Mouse (Mus musculus) CH12.LX (cell line): Measurements from ENCODE around the gene Golim4. TPM values are rescaled to one million over a fixed set of nuclear protein-coding genes. Genes with fewer than 3 reads are reported as not detected.
A peak's percentile ranks its signal among the peaks of the same experiment; 100 is the strongest.

Experiments used
- DNase-seq: peaks from one replicate; pipeline ENCODE4 v3.0.0-alpha.2; 2013; ENCODE audit errors: extremely low read depth
- H3K27ac ChIP-seq: 2 replicates; pipeline ENCODE4 v1.5.1; 2012; ENCODE audit warnings: low read depth, mild to moderate bottlenecking, control low read depth, moderate library complexity; ENCODE audit not compliant: insufficient read depth
- H3K27me3 ChIP-seq: replicated peaks from 2 replicates; pipeline ENCODE3; 2012; ENCODE audit warnings: inconsistent platforms
- H3K36me3 ChIP-seq, 2 experiments: replicated peaks in 1 of 2; 2 replicates each; pipeline versions ENCODE3 to v1.6.1; 2012; ENCODE audit warnings: inconsistent platforms in 1 of 2, low read length in 1 of 2, mild to moderate bottlenecking in 1 of 2, mixed read lengths in 1 of 2, moderate library complexity in 1 of 2; ENCODE audit not compliant: control insufficient read depth in 1 of 2, insufficient read depth in 1 of 2
- H3K4me1 ChIP-seq, 2 experiments: 2 replicates each; pipeline ENCODE4 v1.6.1; 2012; ENCODE audit warnings: inconsistent platforms in 1 of 2, moderate library complexity in 1 of 2; ENCODE audit not compliant: insufficient read depth in 2 of 2, control insufficient read depth in 1 of 2
- H3K4me2 ChIP-seq: 2 replicates; pipeline ENCODE4 v1.6.1; 2012; ENCODE audit warnings: low read depth, mild to moderate bottlenecking, control low read depth; ENCODE audit not compliant: poor library complexity, insufficient read depth, severe bottlenecking
- H3K4me3 ChIP-seq, 3 experiments: fragments of 150-350 bp in 1 of 3; sonication (generic) in 1 of 3; replicated peaks in 1 of 3; 2 replicates each; pipeline versions ENCODE3 to v1.5.1; 2011 to 2012; ENCODE audit warnings: low read depth in 2 of 3, low read length in 2 of 3, mild to moderate bottlenecking in 2 of 3, moderate library complexity in 2 of 3, control low read depth in 1 of 3, improper control_type of control experiment in 1 of 3, inconsistent platforms in 1 of 3, mixed read lengths in 1 of 3; ENCODE audit not compliant: poor library complexity in 1 of 3
- H3K79me2 ChIP-seq: replicated peaks from 2 replicates; pipeline ENCODE4 v1.6.1; 2012; ENCODE audit warnings: mild to moderate bottlenecking, moderate library complexity; ENCODE audit not compliant: control insufficient read depth, poor library complexity, insufficient read depth, severe bottlenecking; ENCODE audit errors: extremely low read depth
- H3K9ac ChIP-seq: 2 replicates; pipeline ENCODE4 v1.6.1; 2012; ENCODE audit warnings: low read depth, mild to moderate bottlenecking, control low read depth, moderate library complexity; ENCODE audit not compliant: insufficient read depth
- H3K9me3 ChIP-seq: replicated peaks from 2 replicates; pipeline ENCODE3; 2012; ENCODE audit warnings: low read length, inconsistent platforms, mixed read lengths
- BHLHE40 ChIP-seq: IDR thresholded peaks from 2 replicates; pipeline ENCODE4 v1.6.1; 2011; ENCODE audit warnings: mild to moderate bottlenecking, low read depth, low read length, improper control_type of control experiment
- CHD1 ChIP-seq: IDR thresholded peaks from 2 replicates; pipeline ENCODE4 v1.6.1; 2012; ENCODE audit warnings: low read depth, low read length, improper control_type of control experiment, inconsistent platforms
- CTCF ChIP-seq, 2 experiments: IDR thresholded peaks in 1 of 2; conservative IDR thresholded peaks in 1 of 2; 2 replicates each; pipeline ENCODE4 v1.5.1; 2011 to 2012; ENCODE audit warnings: low read depth in 2 of 2, low read length in 2 of 2, improper control_type of control experiment in 1 of 2, inconsistent platforms in 1 of 2, mild to moderate bottlenecking in 1 of 2, moderate library complexity in 1 of 2
- EP300 ChIP-seq: IDR thresholded peaks from 2 replicates; pipeline ENCODE4 v1.6.1; 2011; ENCODE audit warnings: low read length, improper control_type of control experiment
- HCFC1 ChIP-seq: IDR thresholded peaks from 2 replicates; pipeline ENCODE4 v1.6.1; 2012; ENCODE audit warnings: low read depth, mild to moderate bottlenecking, inconsistent platforms, low read length, improper control_type of control experiment
- IRF4 ChIP-seq: IDR thresholded peaks from 2 replicates; pipeline ENCODE4 v1.6.1; 2014; ENCODE audit warnings: low read depth, mild to moderate bottlenecking, inconsistent platforms, low read length, improper control_type of control experiment
- JUN ChIP-seq: IDR thresholded peaks from 2 replicates; pipeline ENCODE4 v1.6.1; 2011; ENCODE audit warnings: low read depth, mild to moderate bottlenecking, low read length, improper control_type of control experiment, moderate library complexity; ENCODE audit not compliant: insufficient read depth
- JUND ChIP-seq: conservative IDR thresholded peaks from 2 replicates; pipeline ENCODE4 v1.6.1; 2011; ENCODE audit warnings: low read depth, low read length, improper control_type of control experiment
- KAT2A ChIP-seq: IDR thresholded peaks from 2 replicates; pipeline ENCODE4 v1.6.1; 2012; ENCODE audit warnings: low read length, improper control_type of control experiment, inconsistent platforms; ENCODE audit not compliant: insufficient replicate concordance
- MAFK ChIP-seq: IDR thresholded peaks from 2 replicates; pipeline ENCODE4 v1.6.1; 2011; ENCODE audit warnings: low read length, improper control_type of control experiment; ENCODE audit not compliant: insufficient replicate concordance
- MAX ChIP-seq: IDR thresholded peaks from 2 replicates; pipeline ENCODE4 v1.6.1; 2011; ENCODE audit warnings: low read length, improper control_type of control experiment
- MAZ ChIP-seq: IDR thresholded peaks from 2 replicates; pipeline ENCODE4 v1.6.1; 2012; ENCODE audit warnings: low read depth, mild to moderate bottlenecking, inconsistent platforms, low read length, improper control_type of control experiment, moderate library complexity
- MXI1 ChIP-seq: IDR thresholded peaks from 2 replicates; pipeline ENCODE4 v1.6.1; 2011; ENCODE audit warnings: mild to moderate bottlenecking, low read depth, low read length, improper control_type of control experiment
- MYC ChIP-seq: IDR thresholded peaks from 2 replicates; pipeline ENCODE4 v1.6.1; 2011; ENCODE audit warnings: low read depth, mild to moderate bottlenecking, improper control_type of control experiment, low read length
- NELFE ChIP-seq: IDR thresholded peaks from 2 replicates; pipeline ENCODE4 v1.6.1; 2011; ENCODE audit warnings: low read depth, low read length, improper control_type of control experiment
- POLR2A ChIP-seq: IDR thresholded peaks from 2 replicates; pipeline ENCODE4 v1.6.1; 2011; ENCODE audit warnings: low read depth, mild to moderate bottlenecking, improper control_type of control experiment, low read length
- RAD21 ChIP-seq: IDR thresholded peaks from 2 replicates; pipeline ENCODE4 v1.6.1; 2011; ENCODE audit warnings: low read depth, mild to moderate bottlenecking, low read length, improper control_type of control experiment, moderate library complexity
- RCOR1 ChIP-seq: conservative IDR thresholded peaks from 2 replicates; pipeline ENCODE4 v1.6.1; 2012; ENCODE audit warnings: low read depth, mild to moderate bottlenecking, inconsistent platforms, low read length, improper control_type of control experiment
- SIN3A ChIP-seq: IDR thresholded peaks from 2 replicates; pipeline ENCODE4 v1.6.1; 2012; ENCODE audit warnings: low read length, improper control_type of control experiment, inconsistent platforms
- SMC3 ChIP-seq: IDR thresholded peaks from 2 replicates; pipeline ENCODE4 v1.6.1; 2011; ENCODE audit warnings: low read depth, low read length, improper control_type of control experiment
- TCF12 ChIP-seq: IDR thresholded peaks from 2 replicates; pipeline ENCODE4 v1.6.1; 2014; ENCODE audit warnings: low read depth, mild to moderate bottlenecking, inconsistent platforms, low read length, improper control_type of control experiment
- USF1 ChIP-seq: IDR thresholded peaks from 2 replicates; pipeline ENCODE4 v1.6.1; 2014; ENCODE audit warnings: low read depth, mild to moderate bottlenecking, inconsistent platforms, low read length, improper control_type of control experiment
- USF2 ChIP-seq: conservative IDR thresholded peaks from 2 replicates; pipeline ENCODE4 v1.6.1; 2011; ENCODE audit warnings: low read depth, low read length, improper control_type of control experiment
- ZMIZ1 ChIP-seq: IDR thresholded peaks from 2 replicates; pipeline ENCODE4 v1.6.1; 2012; ENCODE audit warnings: low read depth, mild to moderate bottlenecking, inconsistent platforms, low read length, improper control_type of control experiment
- ZNF384 ChIP-seq: IDR thresholded peaks from 2 replicates; pipeline ENCODE4 v1.6.1; 2012; ENCODE audit warnings: low read depth, low read length, improper control_type of control experiment, inconsistent platforms
- dilution Hi-C: fragments of 300-500 bp; cut with MboI; formaldehyde crosslinking; loops from 2 replicates; pipeline ENCODE4 v1.14.3; 2020; ENCODE audit warnings: low sequenced_read_pairs; ENCODE audit not compliant: extremely low pct_unique_long_range_greater_than_20kb, extremely low pct_ligation_motif_present
- in situ Hi-C: fragments of 300-500 bp; cut with MboI; formaldehyde crosslinking; loops from 3 replicates; pipeline ENCODE4 v1.14.3; 2019; ENCODE audit warnings: low sequenced_read_pairs, low pct_ligation_motif_present, low pct_unique_long_range_greater_than_20kb, mixed read lengths
- polyA plus RNA-seq: library from polyadenylated mRNA; unstranded; fragments of >175 nt; gene quantifications from 2 replicates; pipeline ENCODE4 v1.2.1, GENCODE M21; 2012; ENCODE audit warnings: low read depth; ENCODE audit not compliant: insufficient read length
- total RNA-seq, 2 experiments: library from RNA; depleted of rRNA; stranded (reverse); fragments of 300-350 nt in 1 of 2; fragments of >200 nt in 1 of 2; gene quantifications; 2 replicates each; pipeline ENCODE4 v1.2.3; 2012 to 2014

The Golim4 gene
- total RNA-seq (2012; rRNA removed) (0.04 and 0.21 TPM in 2 replicates), total RNA-seq (2014; rRNA removed) (0.19 TPM in 1 of 2 replicates, not detected in the other), polyA plus RNA-seq (0.16 and 0.23 TPM in 2 replicates)

DNA sequence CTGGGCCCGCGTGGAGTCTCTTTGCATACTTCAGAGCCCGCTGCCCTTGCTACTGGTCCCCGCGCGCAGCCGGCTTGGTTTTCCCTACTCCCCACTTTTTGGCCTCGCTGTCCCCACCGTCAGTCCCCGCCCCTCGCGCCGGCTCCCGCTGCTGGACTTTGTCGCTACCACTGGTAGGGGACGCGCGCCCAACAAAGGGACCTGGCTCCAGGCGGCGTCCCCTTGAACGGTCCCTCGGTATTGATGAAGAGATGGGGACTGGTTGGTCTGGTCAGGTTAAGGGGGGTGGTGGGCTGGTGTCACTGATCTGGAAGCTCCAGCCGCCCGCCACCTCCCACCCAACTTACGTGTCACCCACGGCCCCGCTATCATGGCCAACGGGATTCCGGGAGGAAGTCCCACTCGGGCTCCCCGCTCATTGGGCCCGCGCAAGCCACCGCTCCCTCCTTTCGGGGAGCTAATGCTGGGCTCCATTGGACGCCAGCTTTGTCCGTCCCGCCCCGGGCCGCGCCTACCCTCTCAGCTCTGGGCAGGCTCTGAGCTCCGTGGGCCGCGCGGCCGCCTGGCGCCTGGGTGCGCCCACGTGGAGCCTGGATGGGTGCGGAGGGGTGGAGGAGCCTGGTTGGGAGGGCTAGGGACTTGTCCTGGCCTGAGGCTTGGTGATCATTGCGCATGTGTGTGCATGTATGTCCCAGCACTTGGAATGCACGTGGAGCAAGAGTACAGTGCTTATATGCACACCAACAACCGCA lies at the start of gene Golim4:
TSS of gene Golim4 (minus strand) at position 399 of the 752 bp plus-strand sequence.
- Histone ChIP-seq H3K27me3 (no peaks in the 10 kb centered on the region), H3K9ac (no peak within 1 kb of the TSS), H3K27ac (no peak within 1 kb of the TSS), H3K36me3 (no peaks in the 10 kb centered on the region), H3K4me1 (no peaks in the 10 kb centered on the region), H3K4me2 (no peak within 1 kb of the TSS), H3K79me2 (no peaks in the 10 kb centered on the region), H3K9me3 (peaks cover 12% of the 10 kb centered on the region), H3K4me3 (no peak within 1 kb of the TSS)
- in situ Hi-C loops, result no loop called here
- no peak for DNase-seq
- no peak for TF ChIP-seq ZNF384
- TF ChIP-seq MXI1, result no peak
- TF ChIP-seq JUND, result no peak
- dilution Hi-C loops, result no loop called here

DNA sequence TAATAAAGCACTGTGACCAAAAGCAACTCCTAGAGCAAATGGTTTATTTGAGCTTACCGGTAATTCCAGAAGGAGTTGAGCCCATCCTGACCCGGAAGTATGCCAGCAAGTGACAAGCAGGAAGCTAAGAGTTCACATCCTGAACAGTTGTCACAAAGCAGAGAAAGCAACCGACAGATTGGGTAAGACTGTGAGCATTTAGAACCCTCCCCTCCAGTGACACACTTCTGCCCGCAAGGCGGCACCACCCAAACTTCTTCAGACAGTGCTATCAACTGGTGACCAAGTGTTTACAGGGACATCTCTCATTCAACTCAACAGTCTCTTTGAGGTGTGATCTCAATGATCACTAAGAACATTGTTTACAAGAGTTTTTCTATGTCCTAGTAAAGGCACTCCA lies 48.9 kb upstream of the Golim4 start:
- TF ChIP-seq SIN3A, result no peak
- no peak for TF ChIP-seq ZMIZ1
- TF ChIP-seq HCFC1, result no peak
- TF ChIP-seq MXI1, result no peak
- TF ChIP-seq KAT2A, result no peak
- no peak for TF ChIP-seq NELFE
- no peak for TF ChIP-seq SMC3
- TF ChIP-seq USF1, result no peak
- TF ChIP-seq JUND, result no peak
- TF ChIP-seq JUN, result no peak
- H3K27ac ChIP-seq, result no peak overlapping the region
- dilution Hi-C loops (no loop called here), in situ Hi-C loops (no loop called here)
- DNase-seq, result no peak
- H3K36me3 ChIP-seq, result no peaks in the 10 kb centered on the region
- H3K9ac ChIP-seq, result no peak overlapping the region
- H3K4me3 ChIP-seq, result no peak overlapping the region
- 0 out of 4 replicates have a peak, but pooled peaks cover 0 to 3% of the 10 kb centered on the region in 2 experiments for H3K4me1 ChIP-seq
- peaks cover 4% of the 10 kb centered on the region for H3K9me3 ChIP-seq
- no peaks in the 10 kb centered on the region for H3K27me3 ChIP-seq
- no peak overlapping the region for H3K4me2 ChIP-seq
- no peaks in the 10 kb centered on the region for H3K79me2 ChIP-seq

DNA sequence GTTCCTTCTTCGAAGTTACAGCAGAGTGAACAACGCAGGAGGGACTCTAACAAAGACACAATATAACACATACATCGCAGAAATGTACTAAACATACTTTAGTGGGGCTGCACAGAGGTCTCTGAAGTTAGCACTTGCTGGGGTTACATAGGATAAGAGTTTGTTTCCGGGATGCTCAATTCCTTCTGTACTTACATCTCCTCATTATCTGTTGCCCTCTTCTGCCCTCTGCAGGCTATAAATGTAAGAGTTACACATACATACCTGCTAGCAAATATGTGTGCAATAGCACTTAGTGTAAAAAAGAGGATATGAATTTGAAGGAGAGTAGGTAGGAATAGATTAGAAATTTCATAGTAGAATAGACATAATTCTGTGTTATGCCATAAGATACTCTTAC lies 44.4 kb upstream of the Golim4 start:
- no peaks in the 10 kb centered on the region for H3K79me2 ChIP-seq
- no peak overlapping the region for H3K9ac ChIP-seq
- H3K27ac ChIP-seq, result no peak overlapping the region
- H3K4me2 ChIP-seq, result no peak overlapping the region
- H3K4me3 ChIP-seq, result no peak overlapping the region
- no peak for TF ChIP-seq ZMIZ1
- no peak for TF ChIP-seq MXI1
- no peak for TF ChIP-seq BHLHE40
- TF ChIP-seq MAX, result no peak
- TF ChIP-seq EP300, result no peak
- peak; percentile 8; the same call in 1 of the 2 replicates for TF ChIP-seq SMC3
- TF ChIP-seq TCF12, result no peak
- no peak for TF ChIP-seq NELFE
- no peak for TF ChIP-seq MAZ
- TF ChIP-seq RCOR1, result no peak
- no peak for TF ChIP-seq POLR2A
- TF ChIP-seq KAT2A, result no peak
- TF ChIP-seq MAFK, result no peak
- TF ChIP-seq IRF4, result no peak
- TF ChIP-seq CTCF (conservative IDR thresholded peaks at IDR 0.05 in 1 of 2, IDR thresholded peaks at IDR 0.05 in 1 of 2; ENCODE audit: low read depth in 2 of 2, low read length in 2 of 2), result peak in 1 of 2 experiments; percentile 48; a peak in 3 of 4 replicates
- TF ChIP-seq RAD21, result peak; percentile 48
- no peak for TF ChIP-seq MYC
- no peak for TF ChIP-seq USF2
- no peak for TF ChIP-seq CHD1
- H3K27me3 ChIP-seq, result no peaks in the 10 kb centered on the region
- in situ Hi-C loops, result no loop called here
- H3K9me3 ChIP-seq, result peaks cover 4% of the 10 kb centered on the region
- H3K36me3 ChIP-seq, result no peaks in the 10 kb centered on the region
- peak; percentile 52 for DNase-seq
- dilution Hi-C loops, result no loop called here
- 0 out of 4 replicates have a peak, but pooled peaks cover 0 to 3% of the 10 kb centered on the region in 2 experiments for H3K4me1 ChIP-seq
